Mouse (Mus musculus) erythroblast, embryonic 14.5 days (primary cell): Measurements from ENCODE around the gene P2rx3. TPM values are rescaled to one million over a fixed set of nuclear protein-coding genes. Genes with fewer than 3 reads are reported as not detected.

Experiments
- H3K27me3 ChIP-seq: 2 replicates; pipeline ENCODE4 v1.6.1; 2012; ENCODE audit warnings: inconsistent platforms; ENCODE audit not compliant: control insufficient read depth
- H3K36me3 ChIP-seq: 2 replicates; pipeline ENCODE4 v1.6.1; 2012; ENCODE audit warnings: mild to moderate bottlenecking, inconsistent platforms; ENCODE audit not compliant: control insufficient read depth
- H3K4me1 ChIP-seq: 2 replicates; pipeline ENCODE4 v1.6.1; 2012; ENCODE audit warnings: inconsistent platforms; ENCODE audit not compliant: control insufficient read depth
- H3K4me3 ChIP-seq: replicated peaks from 2 replicates; pipeline ENCODE3; 2012; ENCODE audit warnings: moderate library complexity, mild to moderate bottlenecking, inconsistent platforms
- H3K9me3 ChIP-seq: 2 replicates; pipeline ENCODE4 v1.6.1; 2012; ENCODE audit warnings: low read length, inconsistent platforms, mixed read lengths; ENCODE audit not compliant: control insufficient read depth
- GATA1 ChIP-seq: IDR thresholded peaks from 2 replicates; pipeline ENCODE4 v1.6.1; 2012; ENCODE audit warnings: low read length, inconsistent platforms, mixed read lengths
- TAL1 ChIP-seq: IDR thresholded peaks from 3 replicates; pipeline ENCODE4 v1.6.1; 2012; ENCODE audit warnings: low read length, inconsistent platforms, mixed read lengths
- polyA plus RNA-seq: library from polyadenylated mRNA; stranded (reverse); fragments of >175 nt; gene quantifications from 2 replicates; pipeline ENCODE4 v1.2.3, GENCODE M21; 2012

The P2rx3 gene
- polyA plus RNA-seq, 1 experiment, result not detected

- H3K4me3 ChIP-seq, result no peak overlapping the region
- peaks cover 6% of the 10 kb centered on the region for H3K27me3 ChIP-seq
- H3K9me3 ChIP-seq, result no peaks in the 10 kb centered on the region
- TF ChIP-seq TAL1 (no peak), GATA1 (no peak)
- peaks cover 7% of the 10 kb centered on the region for H3K36me3 ChIP-seq
- peaks cover 2% of the 10 kb centered on the region for H3K4me1 ChIP-seq
These were observed 69.8 kb downstream of the P2rx3 start for GRCm38 (mm10) chr2:84967318-84967991.

DNA sequence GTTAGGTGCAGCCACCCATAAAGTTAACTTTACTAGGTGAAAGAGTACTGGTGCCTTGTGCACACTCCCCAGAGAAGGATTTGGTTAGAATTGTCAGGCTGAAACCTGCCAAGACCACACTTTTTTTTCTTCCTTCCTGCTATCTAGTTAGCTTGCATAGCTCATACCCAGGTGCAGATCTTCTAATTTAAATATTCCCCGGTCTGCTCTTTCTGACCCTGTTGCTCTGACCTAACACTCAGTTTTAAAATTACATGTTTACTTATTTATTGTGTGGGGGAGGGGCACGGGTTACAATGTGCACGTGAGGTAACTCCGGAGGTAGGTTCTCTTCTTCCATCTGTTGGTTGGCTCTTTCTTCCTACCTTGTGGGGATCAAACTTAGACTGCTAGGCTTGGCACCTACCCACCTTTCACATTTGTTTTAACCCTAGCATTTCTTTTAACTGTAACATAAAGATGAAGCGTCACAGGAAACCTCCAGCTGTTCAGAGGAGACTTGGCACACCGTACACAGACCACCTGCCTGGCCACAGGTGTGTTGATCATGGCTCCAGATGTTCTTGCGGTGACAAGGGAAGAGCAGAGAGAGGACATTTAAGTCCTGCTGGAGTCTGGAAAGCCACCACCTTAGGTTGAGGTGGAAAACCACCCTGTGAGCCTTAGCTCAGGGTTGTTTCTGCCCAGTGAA, 73.0 kb downstream of the P2rx3 start:
- H3K9me3 ChIP-seq, result no peaks in the 10 kb centered on the region
- H3K27me3 ChIP-seq, result no peaks in the 10 kb centered on the region
- TF ChIP-seq GATA1 (no peak), TAL1 (no peak)
- H3K4me1 ChIP-seq, result peaks cover 2% of the 10 kb centered on the region
- no peak overlapping the region for H3K4me3 ChIP-seq
- peaks cover 25% of the 10 kb centered on the region for H3K36me3 ChIP-seq

GRCm38 (mm10) chr2:84962906-84963507, 74.3 kb downstream of the P2rx3 start:
- H3K36me3 ChIP-seq, result peaks cover 38% of the 10 kb centered on the region
- H3K4me1 ChIP-seq, result peaks cover 2% of the 10 kb centered on the region
- TF ChIP-seq GATA1, result no peak
- no peak for TF ChIP-seq TAL1
- H3K9me3 ChIP-seq, result no peaks in the 10 kb centered on the region
- H3K27me3 ChIP-seq, result no peaks in the 10 kb centered on the region
- no peak overlapping the region for H3K4me3 ChIP-seq

- TF ChIP-seq GATA1 (no peak), TAL1 (no peak)
- no peaks in the 10 kb centered on the region for H3K9me3 ChIP-seq
- peaks cover 4% of the 10 kb centered on the region for H3K4me1 ChIP-seq
- no peaks in the 10 kb centered on the region for H3K27me3 ChIP-seq
- H3K36me3 ChIP-seq, result peaks cover 49% of the 10 kb centered on the region
- H3K4me3 ChIP-seq, result no peak overlapping the region
These were observed 75.4 kb downstream of the P2rx3 start for GRCm38 (mm10) chr2:84961901-84962300.

- no peak for TF ChIP-seq TAL1
- TF ChIP-seq GATA1, result no peak
- H3K36me3 ChIP-seq, result peaks cover 55% of the 10 kb centered on the region
- H3K27me3 ChIP-seq, result no peaks in the 10 kb centered on the region
- H3K9me3 ChIP-seq, result no peaks in the 10 kb centered on the region
- H3K4me3 ChIP-seq, result no peak overlapping the region
- H3K4me1 ChIP-seq, result peaks cover 4% of the 10 kb centered on the region
These were observed 76.0 kb downstream of the P2rx3 start for GRCm38 (mm10) chr2:84961300-84961699.

DNA sequence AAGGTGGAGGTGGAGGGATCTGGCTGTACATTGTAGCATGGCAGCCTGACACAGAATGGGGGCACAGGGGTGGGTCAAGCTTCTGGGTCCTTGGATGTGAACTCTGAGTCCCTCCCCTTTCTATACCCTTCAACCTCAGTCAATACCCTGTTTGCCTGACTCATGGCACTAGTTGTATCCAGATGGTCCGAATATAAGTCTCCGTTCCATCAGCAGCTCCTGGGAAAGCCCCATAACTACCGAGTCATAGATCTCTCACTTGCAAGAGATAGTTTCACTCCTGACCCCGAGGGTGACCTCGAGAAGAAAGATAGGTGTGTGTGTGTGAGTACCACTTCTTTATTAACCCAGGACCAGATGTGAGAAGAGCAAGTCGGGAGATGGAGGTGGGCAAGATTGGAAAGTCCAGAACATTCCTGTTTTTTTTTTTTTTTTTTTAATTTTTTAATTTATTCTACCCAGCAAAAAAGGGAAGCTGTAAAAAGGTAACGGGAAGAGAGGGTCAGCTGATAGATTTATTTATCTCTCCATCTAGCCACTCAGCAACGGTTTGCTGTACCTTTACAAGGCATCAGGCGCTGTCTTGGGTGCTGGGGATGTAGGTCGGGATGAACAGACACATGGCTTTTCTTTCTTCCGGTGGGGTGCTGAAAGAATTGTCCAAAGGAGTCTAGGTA, 78.5 kb downstream of the P2rx3 start:
- Histone ChIP-seq H3K27me3 (no peaks in the 10 kb centered on the region; the same call in 1 of the 2 replicates), H3K9me3 (no peaks in the 10 kb centered on the region), H3K4me3 (no peak overlapping the region), H3K4me1 (peaks cover 15% of the 10 kb centered on the region), H3K36me3 (peaks cover 78% of the 10 kb centered on the region)
- no peak for TF ChIP-seq GATA1
- TF ChIP-seq TAL1, result no peak

DNA sequence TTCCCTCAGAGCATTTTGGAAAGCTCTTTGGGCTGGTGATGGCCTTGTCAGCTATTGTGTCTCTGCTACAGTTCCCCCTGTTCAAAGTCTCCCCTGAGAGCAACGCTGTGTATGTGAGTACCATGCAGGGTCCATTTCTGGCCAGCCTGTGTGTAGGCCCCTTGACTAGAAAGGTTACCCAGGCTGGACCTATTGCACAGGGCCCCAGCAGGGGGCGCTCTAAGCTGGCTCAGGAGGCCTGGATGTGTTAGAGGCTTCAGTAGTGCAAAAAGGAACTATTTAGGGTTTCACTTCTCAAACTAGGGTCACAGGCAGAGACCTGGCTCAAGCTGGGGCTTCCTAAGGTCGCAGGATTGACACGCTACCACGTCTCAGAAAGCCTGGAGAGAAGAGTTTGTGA, 81.0 kb downstream of the P2rx3 start:
- Histone ChIP-seq H3K4me3 (no peak overlapping the region), H3K36me3 (peaks cover 96% of the 10 kb centered on the region), H3K9me3 (no peaks in the 10 kb centered on the region), H3K4me1 (peaks cover 22% of the 10 kb centered on the region), H3K27me3 (no peaks in the 10 kb centered on the region; the same call in 1 of the 2 replicates)
- no peak for TF ChIP-seq GATA1
- no peak for TF ChIP-seq TAL1

GRCm38 (mm10) chr2:84955435-84955834, 81.8 kb downstream of the P2rx3 start:
- Histone ChIP-seq H3K9me3 (no peaks in the 10 kb centered on the region), H3K4me1 (peaks cover 23% of the 10 kb centered on the region), H3K27me3 (no peaks in the 10 kb centered on the region; the same call in 1 of the 2 replicates), H3K4me3 (no peak overlapping the region), H3K36me3 (peaks cover 100% of the 10 kb centered on the region)
- TF ChIP-seq GATA1 (no peak), TAL1 (no peak)

DNA sequence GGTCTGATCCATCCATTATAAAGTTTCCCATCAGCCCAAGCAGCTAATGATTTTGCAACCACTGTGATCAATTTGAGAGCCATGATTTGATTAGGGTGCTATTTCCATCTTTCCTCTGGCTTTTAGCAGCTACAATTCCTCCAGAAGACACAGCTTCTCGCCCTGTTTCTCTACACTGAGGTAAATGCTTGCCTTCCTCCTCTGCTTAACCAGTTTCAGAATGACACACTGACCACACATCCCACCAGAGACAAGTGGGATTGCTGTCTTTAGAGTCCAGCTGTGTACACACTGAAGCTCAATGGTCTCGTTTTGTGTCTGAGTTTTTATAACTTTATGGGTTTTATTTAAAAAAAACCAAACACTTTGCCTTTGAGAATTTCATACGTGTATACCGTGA, 84.6 kb downstream of the P2rx3 start:
- no peaks in the 10 kb centered on the region for H3K9me3 ChIP-seq
- no peak for TF ChIP-seq GATA1
- TF ChIP-seq TAL1, result no peak
- H3K27me3 ChIP-seq, result no peaks in the 10 kb centered on the region; the same call in 1 of the 2 replicates
- no peak overlapping the region for H3K4me3 ChIP-seq
- peaks cover 100% of the 10 kb centered on the region for H3K36me3 ChIP-seq
- H3K4me1 ChIP-seq, result peaks cover 41% of the 10 kb centered on the region
